ENCODE assay signal across 15 mouse cellular contexts in the genomic region with DNA sequence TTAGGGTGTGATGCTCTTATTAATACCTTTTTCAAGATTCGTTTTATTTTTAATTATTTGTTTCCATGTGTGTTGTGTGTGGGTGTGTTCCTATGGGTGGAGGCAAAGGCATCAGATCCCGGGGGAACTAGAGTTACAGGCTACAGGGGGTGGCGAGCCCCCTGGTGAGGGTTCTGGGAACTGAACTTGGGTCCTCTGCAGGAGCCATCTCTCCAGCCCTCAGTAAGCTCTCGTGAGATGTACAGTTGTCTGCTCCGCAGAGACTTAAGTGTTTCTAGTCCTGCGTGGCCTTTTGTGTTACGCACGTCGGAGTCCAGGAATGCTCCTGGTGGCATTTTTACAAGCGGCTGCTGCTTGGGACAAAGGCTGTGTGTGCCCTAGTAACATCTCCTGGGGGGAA. TPM values are rescaled to one million over a fixed set of nuclear protein-coding genes. Genes with fewer than 3 reads are reported as not detected.
"Had no signal": no experiment of that assay in that cellular context is flagged by ENCODE, and none has a peak within 500 bp of the region (broad histone marks: within the 10 kb centered on the region; RNA-seq: fewer than 3 reads in every experiment).

No protein-coding gene starts in this region.

- H3K9ac ChIP-seq: limb, embryonic 12.5 days; liver, embryonic 13.5 days; midbrain, embryonic 12.5 days; neural tube, embryonic 13.5 days had no signal

- H3K27me3 ChIP-seq: limb, embryonic 12.5 days; liver, embryonic 13.5 days; midbrain, embryonic 12.5 days; neural tube, embryonic 13.5 days had no signal

- H3K9me3 ChIP-seq: liver, embryonic 13.5 days; midbrain, embryonic 12.5 days; neural tube, embryonic 13.5 days had no signal

- H3K27ac ChIP-seq: limb, embryonic 12.5 days; liver, embryonic 13.5 days; midbrain, embryonic 12.5 days; neural tube, embryonic 13.5 days had no signal

- H3K4me3 ChIP-seq: limb, embryonic 12.5 days; liver, embryonic 13.5 days; midbrain, embryonic 12.5 days; neural tube, embryonic 13.5 days had no signal

- H3K4me1 ChIP-seq: liver, embryonic 13.5 days; midbrain, embryonic 12.5 days; neural tube, embryonic 13.5 days had no signal

- H3K36me3 ChIP-seq: limb, embryonic 12.5 days; liver, embryonic 13.5 days; midbrain, embryonic 12.5 days; neural tube, embryonic 13.5 days had no signal

- H3K4me2 ChIP-seq: limb, embryonic 12.5 days; liver, embryonic 13.5 days; midbrain, embryonic 12.5 days; neural tube, embryonic 13.5 days had no signal

- ATAC-seq: intestine, postnatal 0 days; lung, postnatal 0 days; midbrain, embryonic 16.5 days had no signal

- DNase-seq: kidney, adult 9 months; kidney, postnatal 14 days; layer of hippocampus, adult 9-11 months; liver; liver, embryonic 13.5 days; lung, adult 18-20 months; right cerebral cortex, postnatal 14 days; thymus, adult 18-20 months; thymus, postnatal 14 days had no signal

RNA-seq across cellular contexts. Expression of gene Lyg1, which starts 8.0 kb away (rescaled TPM):
- polyA plus RNA-seq: intestine, postnatal 0 days; limb, embryonic 12.5 days; liver, embryonic 13.5 days; lung, postnatal 0 days; midbrain, embryonic 12.5 days; midbrain, embryonic 16.5 days; neural tube, embryonic 13.5 days had no signal

RNA-seq across cellular contexts. Expression of gene Lyg2, which starts 49.3 kb away (rescaled TPM):
- polyA plus RNA-seq: intestine, postnatal 0 days; limb, embryonic 12.5 days; liver, embryonic 13.5 days; lung, postnatal 0 days; midbrain, embryonic 12.5 days; midbrain, embryonic 16.5 days; neural tube, embryonic 13.5 days had no signal
